Mouse (Mus musculus): ENCODE data around the gene Fam24a. TPM values are rescaled to one million over a fixed set of nuclear protein-coding genes. Genes with fewer than 3 reads are reported as not detected.

The Fam24a gene
- polyA plus RNA-seq (2014; fragmentation: Nextera tagmentation; extraction: Ambion mirVana), result 0.31 TPM in 1 of 2 replicates, not detected in the other

- Histone ChIP-seq H3K9me3 (ENCODE audit: control insufficient read depth, low read length) (no peaks in the 10 kb centered on the region), H3K27me3 (replicated peaks; ENCODE audit: control insufficient read depth, insufficient read depth, low read length) (no peaks in the 10 kb centered on the region), H3K4me3 (ENCODE audit: low read depth, low read length) (no peak within 1 kb of the TSS), H3K9ac (ENCODE audit: low read depth, low read length) (no peak within 1 kb of the TSS), H3K4me2 (ENCODE audit: low read depth, low read length) (no peak within 1 kb of the TSS), H3K36me3 (ENCODE audit: control insufficient read depth, insufficient read depth, low read length) (no peaks in the 10 kb centered on the region), H3K27ac (replicated peaks; ENCODE audit: low read depth, low read length) (no peak within 1 kb of the TSS), H3K4me1 (ENCODE audit: control insufficient read depth, insufficient read depth, low read length) (no peaks in the 10 kb centered on the region)
- DNase-seq (ENCODE audit: low spot score) (no peak), ATAC-seq (ENCODE audit: low read depth) (no peak)
- WGBS, result 32% methylated on average over 1 of the region's 1 CpGs
Observed at GRCm38 (mm10) chr7:131333564-131333963, at the start of gene Fam24a. TSS of gene Fam24a (plus strand) at chr7:131333864.

DNA sequence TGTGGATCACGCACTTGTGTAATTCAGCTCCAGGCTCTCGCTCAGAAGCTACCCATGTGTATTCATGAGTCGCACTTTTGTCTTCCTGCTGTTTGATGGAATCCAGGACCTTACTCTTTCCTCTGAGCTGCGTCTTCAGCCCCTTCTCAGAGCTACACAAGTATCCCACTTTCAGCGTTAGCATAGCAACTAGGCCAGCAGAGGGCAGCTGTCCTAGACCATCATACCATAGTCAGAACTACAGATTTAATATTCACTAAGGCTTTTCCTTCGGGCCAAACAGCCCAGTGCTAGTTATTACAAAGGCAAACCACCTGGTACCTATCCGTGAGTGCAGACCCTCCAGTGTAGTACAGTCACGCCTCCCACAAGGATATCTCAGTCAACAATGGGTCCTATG lies 36.5 kb upstream of the Fam24a start:
- Histone ChIP-seq H3K27ac (replicated peaks; ENCODE audit: low read depth, low read length) (no peak overlapping the region), H3K4me3 (ENCODE audit: low read depth, low read length) (no peak overlapping the region), H3K4me2 (ENCODE audit: low read depth, low read length) (no peak overlapping the region), H3K9me3 (ENCODE audit: control insufficient read depth, low read length) (no peaks in the 10 kb centered on the region), H3K36me3 (ENCODE audit: control insufficient read depth, insufficient read depth, low read length) (no peaks in the 10 kb centered on the region), H3K9ac (ENCODE audit: low read depth, low read length) (no peak overlapping the region), H3K27me3 (replicated peaks; ENCODE audit: control insufficient read depth, insufficient read depth, low read length) (no peaks in the 10 kb centered on the region), H3K4me1 (ENCODE audit: control insufficient read depth, insufficient read depth, low read length) (no peaks in the 10 kb centered on the region)
- 77% methylated on average over 8 of the region's 8 CpGs for WGBS
- ATAC-seq (ENCODE audit: low read depth) (no peak), DNase-seq (ENCODE audit: low spot score) (no peak)

- ATAC-seq (ENCODE audit: low read depth) (no peak), DNase-seq (ENCODE audit: low spot score) (no peak)
- H3K9me3 ChIP-seq (ENCODE audit: control insufficient read depth, low read length), result no peaks in the 10 kb centered on the region
- no peak overlapping the region for H3K4me3 ChIP-seq (ENCODE audit: low read depth, low read length)
- no peak overlapping the region for H3K4me2 ChIP-seq (ENCODE audit: low read depth, low read length)
- H3K27ac ChIP-seq (replicated peaks; ENCODE audit: low read depth, low read length), result no peak overlapping the region
- no peaks in the 10 kb centered on the region for H3K4me1 ChIP-seq (ENCODE audit: control insufficient read depth, insufficient read depth, low read length)
- no peaks in the 10 kb centered on the region for H3K36me3 ChIP-seq (ENCODE audit: control insufficient read depth, insufficient read depth, low read length)
- H3K9ac ChIP-seq (ENCODE audit: low read depth, low read length), result no peak overlapping the region
- H3K27me3 ChIP-seq (replicated peaks; ENCODE audit: control insufficient read depth, insufficient read depth, low read length), result no peaks in the 10 kb centered on the region
- WGBS, result 72% methylated on average over 8 of the region's 8 CpGs
Observed at GRCm38 (mm10) chr7:131303340-131303739, 30.3 kb upstream of the Fam24a start.

DNA sequence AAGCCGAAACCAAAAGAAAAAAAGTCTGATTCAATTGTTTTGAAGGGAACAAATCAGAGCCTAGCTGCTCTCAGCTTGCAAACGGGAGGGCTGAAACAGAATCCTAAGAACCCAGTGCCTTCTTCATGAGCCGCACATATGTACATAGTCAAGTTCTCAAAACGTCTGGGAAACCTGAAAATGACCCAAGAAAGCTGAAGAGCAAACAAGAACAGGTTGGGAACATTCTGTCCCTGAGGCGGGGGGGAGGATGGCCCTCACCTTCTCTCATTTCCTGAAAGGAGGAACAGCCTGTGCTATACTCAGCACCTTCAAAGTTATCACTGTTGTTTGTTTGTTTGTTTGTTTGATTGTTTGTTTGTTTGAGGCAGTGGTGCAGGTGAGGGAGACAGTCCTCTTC lies 26.9 kb upstream of the Fam24a start:
- no peaks in the 10 kb centered on the region for H3K36me3 ChIP-seq (ENCODE audit: control insufficient read depth, insufficient read depth, low read length)
- ATAC-seq (ENCODE audit: low read depth) (no peak), DNase-seq (ENCODE audit: low spot score) (no peak)
- H3K4me1 ChIP-seq (ENCODE audit: control insufficient read depth, insufficient read depth, low read length), result no peaks in the 10 kb centered on the region
- no peaks in the 10 kb centered on the region for H3K27me3 ChIP-seq (replicated peaks; ENCODE audit: control insufficient read depth, insufficient read depth, low read length)
- H3K4me2 ChIP-seq (ENCODE audit: low read depth, low read length), result no peak overlapping the region
- 76% methylated on average over 5 of the region's 5 CpGs for WGBS
- no peak overlapping the region for H3K27ac ChIP-seq (replicated peaks; ENCODE audit: low read depth, low read length)
- H3K9ac ChIP-seq (ENCODE audit: low read depth, low read length), result no peak overlapping the region
- no peak overlapping the region for H3K4me3 ChIP-seq (ENCODE audit: low read depth, low read length)
- H3K9me3 ChIP-seq (ENCODE audit: control insufficient read depth, low read length), result no peaks in the 10 kb centered on the region

GRCm38 (mm10) chr7:131314493-131314892 lies 19.2 kb upstream of the Fam24a start:
- Histone ChIP-seq H3K9ac (ENCODE audit: low read depth, low read length) (no peak overlapping the region), H3K4me2 (ENCODE audit: low read depth, low read length) (no peak overlapping the region), H3K4me1 (ENCODE audit: control insufficient read depth, insufficient read depth, low read length) (no peaks in the 10 kb centered on the region), H3K27me3 (replicated peaks; ENCODE audit: control insufficient read depth, insufficient read depth, low read length) (no peaks in the 10 kb centered on the region), H3K36me3 (ENCODE audit: control insufficient read depth, insufficient read depth, low read length) (no peaks in the 10 kb centered on the region), H3K9me3 (ENCODE audit: control insufficient read depth, low read length) (no peaks in the 10 kb centered on the region), H3K4me3 (ENCODE audit: low read depth, low read length) (no peak overlapping the region), H3K27ac (replicated peaks; ENCODE audit: low read depth, low read length) (no peak overlapping the region)
- 59% methylated on average over 7 of the region's 7 CpGs for WGBS
- no peak for DNase-seq (ENCODE audit: low spot score)
- no peak for ATAC-seq (ENCODE audit: low read depth)

- no peaks in the 10 kb centered on the region for H3K4me1 ChIP-seq (ENCODE audit: control insufficient read depth, insufficient read depth, low read length)
- no peak overlapping the region for H3K4me2 ChIP-seq (ENCODE audit: low read depth, low read length)
- no peak overlapping the region for H3K9ac ChIP-seq (ENCODE audit: low read depth, low read length)
- DNase-seq (ENCODE audit: low spot score), result no peak
- no peak for ATAC-seq (ENCODE audit: low read depth)
- H3K9me3 ChIP-seq (ENCODE audit: control insufficient read depth, low read length), result no peaks in the 10 kb centered on the region
- H3K4me3 ChIP-seq (ENCODE audit: low read depth, low read length), result no peak overlapping the region
- no peaks in the 10 kb centered on the region for H3K27me3 ChIP-seq (replicated peaks; ENCODE audit: control insufficient read depth, insufficient read depth, low read length)
- H3K36me3 ChIP-seq (ENCODE audit: control insufficient read depth, insufficient read depth, low read length), result no peaks in the 10 kb centered on the region
- H3K27ac ChIP-seq (replicated peaks; ENCODE audit: low read depth, low read length), result no peak overlapping the region
- WGBS, result 65% methylated on average over 12 of the region's 12 CpGs
Observed at GRCm38 (mm10) chr7:131317587-131317986, 16.1 kb upstream of the Fam24a start.

DNA sequence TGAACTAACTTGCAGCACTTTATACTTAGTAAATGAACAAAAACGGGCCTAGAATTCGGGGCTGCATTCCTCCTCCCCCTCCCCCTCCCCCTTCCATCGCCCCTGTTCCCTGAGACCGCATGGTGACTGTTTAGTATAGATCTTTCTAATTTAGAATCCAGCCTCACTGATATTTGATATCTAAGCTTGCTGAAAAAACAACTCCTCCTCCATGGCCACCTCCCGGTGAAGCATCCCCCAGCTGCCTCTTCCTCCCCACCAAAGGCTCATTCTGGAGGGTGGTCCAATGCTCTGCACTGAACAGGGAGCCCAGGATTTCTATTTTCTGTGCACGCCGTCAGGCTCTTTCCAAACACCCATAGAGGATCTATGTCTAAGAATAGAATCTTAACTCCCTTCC lies 15.3 kb upstream of the Fam24a start:
- no peak overlapping the region for H3K9ac ChIP-seq (ENCODE audit: low read depth, low read length)
- H3K4me3 ChIP-seq (ENCODE audit: low read depth, low read length), result no peak overlapping the region
- no peaks in the 10 kb centered on the region for H3K36me3 ChIP-seq (ENCODE audit: control insufficient read depth, insufficient read depth, low read length)
- DNase-seq (ENCODE audit: low spot score) (no peak), ATAC-seq (ENCODE audit: low read depth) (no peak)
- no peaks in the 10 kb centered on the region for H3K9me3 ChIP-seq (ENCODE audit: control insufficient read depth, low read length)
- no peaks in the 10 kb centered on the region for H3K27me3 ChIP-seq (replicated peaks; ENCODE audit: control insufficient read depth, insufficient read depth, low read length)
- H3K4me2 ChIP-seq (ENCODE audit: low read depth, low read length), result no peak overlapping the region
- H3K27ac ChIP-seq (replicated peaks; ENCODE audit: low read depth, low read length), result no peak overlapping the region
- no peaks in the 10 kb centered on the region for H3K4me1 ChIP-seq (ENCODE audit: control insufficient read depth, insufficient read depth, low read length)
- 62% methylated on average over 6 of the region's 7 CpGs for WGBS

DNA sequence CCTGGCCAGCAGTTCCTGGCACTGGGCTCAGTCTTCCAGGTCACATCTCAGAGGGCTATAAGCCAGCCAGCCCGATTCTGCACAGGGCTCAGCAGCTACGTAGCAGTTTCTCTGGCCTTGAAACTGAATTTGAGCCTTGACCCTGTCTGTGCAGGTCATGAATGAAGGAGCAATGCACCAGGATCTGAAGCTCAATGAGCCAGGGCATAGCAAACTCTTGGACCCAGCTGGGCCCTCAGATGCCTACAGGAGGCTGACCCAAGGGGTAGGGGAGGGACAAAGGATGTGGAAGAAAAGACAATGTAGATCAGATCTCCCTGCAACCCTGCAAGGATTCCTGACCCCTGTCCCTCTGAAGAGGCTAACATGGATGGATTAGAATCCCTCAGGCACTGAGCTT lies 11.5 kb upstream of the Fam24a start, which contains the start of gene Cuzd1:
Gene Cuzd1 (minus strand): TSS at position 101 of the 400 bp plus-strand sequence.
- WGBS, result 59% methylated on average over 2 of the region's 2 CpGs
- Histone ChIP-seq H3K4me2 (ENCODE audit: low read depth, low read length) (no peak within 1 kb of the TSS), H3K27me3 (replicated peaks; ENCODE audit: control insufficient read depth, insufficient read depth, low read length) (no peaks in the 10 kb centered on the region), H3K9ac (ENCODE audit: low read depth, low read length) (no peak within 1 kb of the TSS), H3K4me1 (ENCODE audit: control insufficient read depth, insufficient read depth, low read length) (no peaks in the 10 kb centered on the region), H3K36me3 (ENCODE audit: control insufficient read depth, insufficient read depth, low read length) (no peaks in the 10 kb centered on the region), H3K27ac (replicated peaks; ENCODE audit: low read depth, low read length) (no peak within 1 kb of the TSS), H3K4me3 (ENCODE audit: low read depth, low read length) (no peak within 1 kb of the TSS), H3K9me3 (ENCODE audit: control insufficient read depth, low read length) (no peaks in the 10 kb centered on the region)
- DNase-seq (ENCODE audit: low spot score), result no peak
- no peak for ATAC-seq (ENCODE audit: low read depth)

GRCm38 (mm10) chr7:131327054-131327453 lies 6.6 kb upstream of the Fam24a start:
- Histone ChIP-seq H3K9ac (ENCODE audit: low read depth, low read length) (no peak overlapping the region), H3K9me3 (ENCODE audit: control insufficient read depth, low read length) (no peaks in the 10 kb centered on the region), H3K36me3 (ENCODE audit: control insufficient read depth, insufficient read depth, low read length) (no peaks in the 10 kb centered on the region), H3K4me1 (ENCODE audit: control insufficient read depth, insufficient read depth, low read length) (no peaks in the 10 kb centered on the region), H3K4me2 (ENCODE audit: low read depth, low read length) (no peak overlapping the region), H3K4me3 (ENCODE audit: low read depth, low read length) (no peak overlapping the region), H3K27me3 (replicated peaks; ENCODE audit: control insufficient read depth, insufficient read depth, low read length) (no peaks in the 10 kb centered on the region), H3K27ac (replicated peaks; ENCODE audit: low read depth, low read length) (no peak overlapping the region)
- 94% methylated on average over 5 of the region's 5 CpGs for WGBS
- DNase-seq (ENCODE audit: low spot score) (no peak), ATAC-seq (ENCODE audit: low read depth) (no peak)
